Mouse (Mus musculus) urinary bladder, postnatal 14 days (tissue): ENCODE measurements around the gene Cnst.

ENCODE experiments used
- DNase-seq: peaks from one replicate; pipeline ENCODE4 v3.0.0; 2021; ENCODE audit warnings: low spot score

The Cnst gene

DNA sequence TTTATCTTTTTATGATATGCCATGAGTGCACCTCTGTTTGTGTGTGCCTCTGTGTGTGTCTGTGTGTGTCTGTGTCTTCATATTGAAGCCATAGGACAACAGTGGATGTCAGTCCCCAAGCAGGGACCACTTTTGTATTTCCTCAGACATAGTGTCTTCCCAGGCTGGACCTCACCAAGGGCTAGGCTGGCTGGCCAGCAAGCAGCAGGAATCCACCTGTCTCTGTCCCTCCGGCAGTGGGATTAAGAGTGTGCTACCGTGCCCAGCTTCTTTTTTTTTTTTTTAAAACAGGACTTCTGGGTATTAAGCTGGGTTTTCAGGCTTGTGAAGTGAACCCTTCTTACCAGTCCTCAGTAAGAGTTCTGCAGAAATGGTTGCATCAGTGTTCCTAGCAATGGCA lies 46.0 kb downstream of the Cnst start:
- DNase-seq: no peak

DNA sequence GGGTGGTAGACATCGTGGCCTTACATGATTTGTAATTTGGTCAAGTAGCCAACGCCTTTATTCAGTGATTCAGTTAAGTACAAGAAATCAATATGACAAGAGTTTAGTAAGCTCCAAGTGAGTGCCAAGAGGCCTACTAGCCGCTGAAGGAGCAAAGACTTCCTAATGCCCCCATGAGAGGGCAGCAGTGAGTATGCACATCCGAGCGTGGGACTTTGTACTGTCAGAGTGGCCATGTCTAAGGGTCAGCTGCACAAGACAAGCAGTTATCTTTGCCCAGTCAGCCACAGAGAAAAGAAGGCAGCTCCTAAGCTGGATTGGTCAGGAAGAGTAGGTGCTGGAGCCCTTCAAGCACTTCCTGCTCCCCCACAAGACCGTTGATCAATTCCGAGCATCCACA lies 46.8 kb downstream of the Cnst start:
- DNase-seq: no peak

DNA sequence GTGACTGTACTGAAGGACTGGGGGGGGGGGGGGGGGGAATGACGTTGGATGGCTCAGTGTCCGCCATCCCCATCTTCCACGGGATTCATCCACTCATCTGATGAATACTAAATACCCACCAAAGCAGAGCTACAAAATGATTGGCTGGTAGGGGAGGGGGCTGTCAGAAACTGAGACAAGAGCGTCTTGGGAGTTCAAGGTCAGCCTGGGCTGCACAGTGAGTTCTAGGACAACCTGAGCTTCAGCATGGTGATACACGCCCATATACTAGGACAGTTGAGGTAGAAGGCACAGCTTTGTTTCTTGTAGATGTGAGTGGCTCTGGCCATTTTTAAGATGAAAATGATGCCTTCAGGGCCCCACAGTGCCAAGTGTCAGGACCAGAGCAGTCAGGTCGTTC lies 52.2 kb downstream of the Cnst start:
- no peak for DNase-seq

DNA sequence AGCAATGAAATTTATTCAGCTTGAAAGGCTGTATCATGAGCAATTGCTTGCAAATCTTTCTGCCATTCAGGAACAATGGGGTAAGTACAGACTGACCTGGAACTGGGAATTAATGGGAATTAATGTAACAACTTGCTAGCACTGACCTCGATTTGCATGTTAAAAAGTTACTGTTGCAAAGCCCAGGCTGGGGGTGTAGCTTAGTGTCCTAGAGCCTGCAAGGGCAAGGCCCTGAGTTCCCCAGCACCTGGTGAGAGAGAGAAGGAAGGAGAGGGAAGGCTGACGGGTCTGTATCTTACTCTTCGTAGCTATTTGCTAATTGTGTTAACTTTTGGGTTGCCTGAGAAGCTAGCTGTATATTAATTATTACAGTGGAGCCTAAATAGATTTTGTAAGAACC lies 58.4 kb downstream of the Cnst start:
- DNase-seq: no peak

DNA sequence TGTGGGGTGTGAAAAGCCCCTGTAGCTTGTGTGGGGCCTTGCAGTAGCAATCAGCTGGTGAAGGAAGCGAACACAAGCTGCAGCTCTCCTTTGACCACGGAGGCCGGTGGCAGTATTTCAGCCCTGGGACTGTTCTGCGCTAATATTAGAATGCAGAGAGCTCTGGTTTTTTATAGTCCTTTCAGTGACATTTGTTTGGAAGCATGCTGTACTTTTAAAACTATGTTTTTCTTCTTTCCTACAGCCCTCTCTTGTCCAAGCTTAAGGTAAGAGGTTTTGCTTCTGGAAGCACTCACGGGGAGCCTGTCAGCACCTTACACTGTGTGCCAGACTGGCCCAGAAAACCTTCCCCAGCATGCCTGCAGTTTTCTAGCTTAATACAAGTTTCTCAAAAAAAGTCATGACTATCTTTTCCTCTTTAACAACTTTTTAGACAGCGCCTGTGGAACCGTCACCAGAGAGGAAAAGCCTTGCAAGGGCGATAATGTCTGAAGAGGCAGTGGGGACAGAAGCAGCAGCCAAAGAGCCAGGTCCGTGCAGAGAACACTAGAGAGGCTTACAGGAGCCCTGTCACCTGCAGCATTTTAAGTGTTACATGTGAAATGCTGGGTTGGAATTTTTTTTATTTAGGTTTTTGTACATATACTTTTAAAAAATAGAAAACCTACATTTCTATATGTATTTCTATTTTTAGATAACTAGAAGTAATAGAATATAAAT lies 60.0 kb downstream of the Cnst start:
- no peak for DNase-seq

DNA sequence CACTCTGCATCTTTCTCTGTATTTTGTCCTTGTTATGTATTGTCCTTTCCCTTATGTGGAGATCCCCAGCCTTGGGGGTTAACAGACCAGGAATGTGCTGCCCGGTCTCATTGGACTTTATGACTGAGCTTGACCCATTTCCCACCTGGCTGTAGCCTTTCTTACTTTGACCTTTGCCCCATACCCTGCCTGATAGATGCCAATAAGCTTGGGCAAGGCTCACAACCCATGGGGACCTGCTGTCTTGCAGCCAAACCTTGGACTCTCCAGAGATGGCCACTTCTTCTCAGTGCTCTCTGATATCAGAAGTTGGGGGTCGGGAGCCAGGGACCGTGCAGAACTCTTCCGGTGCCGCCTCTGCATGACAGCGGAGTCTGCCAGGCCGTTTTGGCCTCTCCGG lies 62.4 kb downstream of the Cnst start:
- no peak for DNase-seq

DNA sequence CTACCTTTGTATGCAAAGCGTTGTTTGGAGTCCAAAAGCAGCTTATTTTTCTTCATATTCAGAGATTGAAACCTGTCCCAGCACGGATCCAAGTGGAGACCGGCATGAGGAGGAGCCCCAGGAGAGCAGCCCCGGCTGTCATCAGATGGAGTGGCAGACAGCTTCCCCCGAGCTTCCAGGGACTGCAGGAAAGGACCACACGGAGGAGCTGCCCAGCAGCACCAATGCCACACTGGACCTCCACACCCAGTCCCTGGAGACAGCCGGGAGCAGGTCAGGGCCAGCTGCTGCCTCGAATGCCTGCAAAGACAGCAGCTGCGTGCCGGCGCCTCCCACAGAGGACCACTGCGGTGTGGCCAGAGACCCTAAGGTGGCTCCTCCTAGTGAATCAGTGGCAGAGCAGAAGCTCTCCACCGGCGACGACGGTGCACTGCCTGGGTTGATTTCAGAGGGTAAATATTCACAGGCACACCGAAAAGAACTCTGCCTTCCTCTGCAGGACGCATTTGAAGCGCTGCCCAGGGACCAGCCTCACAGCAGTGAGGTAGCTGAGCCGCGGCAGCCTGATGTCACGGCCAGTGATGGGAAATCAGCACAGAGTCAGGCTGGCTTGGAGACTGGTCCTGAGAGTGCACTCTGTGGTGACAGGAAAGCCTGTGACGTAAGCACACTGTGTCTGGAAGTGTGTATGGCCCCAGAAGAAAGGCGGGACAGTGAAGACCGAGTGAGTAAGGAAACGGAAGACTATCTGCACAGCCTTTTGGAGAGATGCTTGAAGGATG lies 63.7 kb downstream of the Cnst start:
- no peak for DNase-seq

DNA sequence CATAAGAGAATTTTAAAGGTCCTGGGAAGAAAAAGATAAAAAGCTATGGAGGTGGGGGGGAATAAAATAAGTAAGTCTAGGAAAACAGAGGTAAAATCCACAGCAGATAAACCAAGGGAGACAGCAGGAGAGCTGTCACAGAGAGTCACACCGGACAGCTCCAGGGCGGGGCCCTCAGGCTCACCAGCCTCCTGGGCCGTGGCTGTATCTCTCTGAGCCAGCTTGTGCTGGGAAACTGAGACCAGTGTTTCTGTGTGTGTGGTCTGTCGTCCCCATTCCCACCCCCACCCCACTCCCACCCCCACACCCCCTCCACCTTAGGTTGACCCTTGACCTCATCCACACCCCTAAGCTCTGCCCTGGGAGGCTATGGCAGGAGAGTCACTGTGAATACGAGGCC lies 65.0 kb downstream of the Cnst start:
- no peak for DNase-seq

DNA sequence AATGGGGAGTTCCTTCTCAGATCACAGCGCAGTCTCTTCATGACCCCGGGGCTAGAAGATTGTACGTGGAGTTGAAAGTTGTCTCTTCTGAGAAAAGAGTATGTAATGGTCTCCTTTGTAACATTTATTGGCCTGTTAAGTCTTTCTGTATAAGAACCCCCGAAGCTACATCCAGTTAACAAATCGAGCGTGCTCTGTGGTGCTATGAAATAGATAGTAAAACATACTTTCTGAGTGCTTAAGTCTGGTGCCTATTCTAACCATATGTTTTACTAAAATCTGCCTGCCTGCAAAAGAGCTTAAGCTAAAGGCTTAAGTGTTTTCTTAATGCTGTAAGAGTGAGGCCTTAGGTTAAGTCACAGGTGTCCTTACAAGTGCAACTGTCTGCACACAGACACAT lies 66.2 kb downstream of the Cnst start:
- DNase-seq: no peak

DNA sequence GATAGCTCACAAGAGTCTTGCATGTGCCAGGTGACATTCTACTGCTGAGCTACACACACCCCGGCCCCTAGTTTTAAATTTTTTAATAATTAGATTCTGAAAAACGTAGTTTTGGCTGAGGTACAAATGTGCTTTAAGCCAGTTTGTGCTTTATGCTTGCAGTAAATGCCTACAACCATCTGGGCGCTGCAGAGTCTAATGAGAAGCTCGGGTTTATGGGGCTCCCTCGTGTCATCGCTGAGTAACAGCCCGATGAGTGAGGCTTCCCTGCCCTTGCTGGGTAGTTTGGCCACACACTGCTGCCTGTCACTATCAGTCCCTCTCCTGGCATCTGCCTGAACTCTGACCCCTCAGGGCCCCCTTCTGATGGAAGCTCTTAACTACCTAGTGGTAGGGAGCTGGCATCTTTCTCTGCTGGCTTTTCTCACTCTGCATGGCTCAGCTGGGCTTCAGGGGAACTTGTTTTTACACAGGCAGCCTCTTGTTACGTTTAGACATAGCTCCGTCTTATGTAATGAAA lies 66.9 kb downstream of the Cnst start:
- no peak for DNase-seq

DNA sequence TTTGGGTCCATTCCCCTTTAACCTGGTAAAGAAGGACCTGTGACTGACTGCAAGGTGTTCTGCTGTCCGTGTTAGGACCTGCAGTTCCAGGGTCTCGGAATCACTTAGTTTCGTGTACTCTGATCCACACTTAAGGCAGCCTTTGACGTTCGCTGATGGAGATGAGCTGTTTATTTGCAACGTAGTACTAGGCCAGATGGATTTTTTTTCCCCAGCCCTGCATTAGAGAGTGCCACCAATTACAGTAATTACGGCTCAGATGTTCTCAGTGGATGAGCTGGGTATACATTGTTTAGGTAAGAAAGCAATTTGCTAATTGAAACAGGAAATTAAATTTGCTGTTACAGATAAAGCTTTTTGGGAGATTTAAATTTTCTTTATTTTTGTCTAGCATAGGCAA lies 71.3 kb downstream of the Cnst start:
- DNase-seq: no peak

DNA sequence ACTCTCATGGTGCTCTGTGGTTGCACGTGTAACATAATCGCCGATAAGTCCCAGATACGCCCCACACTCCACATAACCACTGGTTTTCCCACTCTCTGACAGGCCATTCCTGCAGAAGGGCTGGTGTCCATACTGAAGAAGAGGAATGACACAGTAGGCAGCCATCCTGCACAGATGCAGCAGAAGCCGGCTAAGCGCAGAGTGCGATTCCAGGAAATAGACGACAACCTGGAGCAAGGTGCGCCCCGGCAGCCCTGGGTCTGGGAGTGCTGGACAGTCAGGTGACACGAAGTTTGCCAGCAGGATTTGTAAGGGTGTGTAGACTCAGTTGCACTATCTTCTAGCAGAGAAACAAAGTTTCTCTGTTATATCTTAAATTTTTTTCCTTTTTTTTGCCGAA lies 76.5 kb downstream of the Cnst start:
- no peak for DNase-seq

DNA sequence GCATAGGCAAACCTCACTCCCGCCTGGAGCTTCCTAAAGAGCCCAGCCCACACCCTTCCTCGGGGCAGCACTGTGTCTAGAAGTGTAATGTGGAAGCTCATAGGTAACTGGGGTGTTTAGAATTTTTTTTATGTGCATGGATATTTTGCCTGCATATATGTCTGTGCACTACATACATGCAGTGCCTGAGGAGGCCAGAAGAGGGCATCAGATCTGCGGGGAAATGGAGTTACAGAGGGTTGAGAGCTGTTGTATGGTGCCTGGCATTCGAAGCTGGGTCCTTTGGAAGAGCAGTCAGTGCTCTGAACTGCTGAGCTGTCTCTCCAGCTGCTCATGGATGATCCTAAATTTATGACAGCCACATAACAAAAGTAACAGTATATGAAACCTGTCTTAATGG lies 77.5 kb downstream of the Cnst start:
- peak; percentile 37 for DNase-seq

DNA sequence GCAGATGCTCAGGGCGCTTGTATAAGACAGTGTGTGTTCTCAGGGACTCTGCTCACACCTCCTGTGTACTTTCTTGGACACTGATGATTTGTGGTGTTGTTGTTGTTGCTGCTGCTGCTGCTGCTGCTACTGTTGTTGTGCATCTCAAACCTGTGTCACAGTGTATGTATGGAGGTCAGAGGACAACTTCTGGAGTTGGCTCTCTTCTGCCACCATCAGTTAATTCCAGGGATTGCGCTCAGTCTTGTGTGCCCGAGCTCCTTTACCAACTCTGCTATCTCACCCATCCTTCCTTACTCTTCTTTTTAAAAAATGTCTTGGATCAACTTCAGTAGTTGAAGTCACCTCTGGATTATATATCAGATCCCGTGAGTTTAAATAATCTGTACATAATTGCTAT lies 78.2 kb downstream of the Cnst start:
- DNase-seq: peak; percentile 61

DNA sequence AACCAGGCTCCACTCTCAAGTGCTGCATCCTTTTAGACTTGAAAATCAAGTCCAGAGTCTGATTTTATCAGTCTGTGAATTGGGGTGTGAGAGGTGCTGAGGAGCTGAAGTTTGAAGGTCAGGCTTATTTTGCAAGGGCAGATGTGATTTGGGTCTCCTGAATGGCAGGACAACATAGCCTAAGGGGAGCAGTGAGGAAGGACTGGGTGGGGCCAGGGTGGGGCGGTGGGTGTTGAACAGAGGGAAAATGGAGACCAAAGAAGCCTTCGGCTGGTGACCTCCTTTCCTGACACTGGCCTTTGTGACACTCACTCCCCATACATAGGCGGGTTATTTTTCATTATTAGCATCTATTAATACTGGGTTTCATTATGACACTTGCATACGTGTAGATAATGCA lies 81.7 kb downstream of the Cnst start:
- DNase-seq: no peak

DNA sequence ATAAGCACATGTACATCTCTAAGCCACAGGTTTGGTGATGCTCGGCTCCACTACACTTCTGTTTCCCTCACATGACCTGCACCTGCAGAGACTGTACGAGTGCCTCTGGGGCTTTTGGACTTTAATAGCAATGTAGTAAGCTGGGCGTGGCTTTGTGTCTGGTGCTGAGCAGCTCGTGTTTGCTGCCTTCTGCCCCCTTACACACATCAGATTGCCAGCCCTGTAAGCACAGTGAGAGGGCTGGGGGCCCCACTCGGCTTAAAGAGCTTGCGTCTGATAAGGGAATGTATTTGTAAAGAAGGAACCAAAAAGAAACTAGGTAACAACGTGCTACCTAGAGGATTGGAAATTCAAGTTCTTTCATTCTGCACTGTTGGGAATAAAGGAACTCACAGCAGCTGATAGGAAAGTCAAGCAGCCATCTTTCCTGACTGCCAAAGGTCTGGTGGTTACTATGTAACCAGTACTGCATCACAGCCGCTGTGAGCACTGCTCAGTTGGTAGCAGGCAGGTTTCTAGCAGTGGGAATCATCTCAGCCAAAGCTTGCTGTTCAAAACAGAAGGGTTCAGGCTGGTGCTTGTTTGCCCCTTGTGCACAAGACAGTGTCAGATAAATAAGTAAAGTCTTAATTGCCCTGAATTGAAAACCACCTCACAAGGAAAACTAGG lies 82.4 kb downstream of the Cnst start:
- no peak for DNase-seq

DNA sequence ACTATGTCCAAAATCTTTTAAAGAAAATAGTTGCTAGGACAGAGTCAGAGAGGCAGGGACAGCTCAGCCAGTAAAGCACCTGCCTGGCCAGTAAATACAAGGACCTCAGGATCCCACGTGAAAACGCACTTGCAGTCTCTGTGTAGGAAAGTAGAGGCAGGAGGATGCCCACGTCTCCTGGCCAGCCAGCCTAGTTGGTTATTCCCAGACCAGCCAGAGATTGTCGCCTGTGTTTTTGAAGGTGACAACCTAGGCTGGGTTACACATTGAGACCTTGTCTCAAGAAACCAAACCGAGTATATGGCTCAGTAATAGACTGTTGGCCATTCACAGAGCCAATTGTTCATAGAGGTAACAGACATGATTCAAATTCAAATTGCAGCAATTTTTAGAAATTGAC lies 83.1 kb downstream of the Cnst start:
- DNase-seq: no peak

DNA sequence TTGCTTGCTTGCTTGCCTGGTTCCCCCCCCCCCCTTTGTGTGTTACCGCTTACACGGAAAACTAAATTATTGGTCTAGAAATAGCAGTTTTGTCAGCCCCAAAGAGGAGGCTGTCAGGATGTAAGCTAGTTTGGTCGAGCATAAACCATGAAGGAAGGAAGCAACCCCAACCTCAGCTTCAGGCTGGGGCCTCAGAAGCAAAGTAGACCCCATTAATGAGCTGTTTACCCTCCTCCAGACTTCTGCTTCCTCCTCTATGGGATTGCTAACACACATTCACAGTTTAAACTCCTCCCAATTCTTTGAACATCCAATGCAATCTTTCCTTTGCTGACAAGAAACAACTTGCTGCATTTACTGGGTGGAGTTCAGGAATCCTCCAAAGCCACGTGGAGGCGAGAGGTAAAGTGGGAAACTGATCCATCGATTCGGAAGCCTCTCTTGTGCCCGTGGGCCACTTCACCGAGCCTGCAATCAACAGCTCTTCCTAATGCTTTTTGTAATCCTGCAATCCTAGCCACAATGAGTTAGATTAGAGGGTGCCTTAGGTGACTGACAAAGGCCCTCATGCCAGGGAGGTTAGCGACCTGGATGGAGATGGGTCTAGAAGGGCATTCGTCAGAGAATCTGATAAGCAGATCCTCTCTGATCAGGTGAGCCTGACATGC lies 86.7 kb downstream of the Cnst start:
- no peak for DNase-seq

DNA sequence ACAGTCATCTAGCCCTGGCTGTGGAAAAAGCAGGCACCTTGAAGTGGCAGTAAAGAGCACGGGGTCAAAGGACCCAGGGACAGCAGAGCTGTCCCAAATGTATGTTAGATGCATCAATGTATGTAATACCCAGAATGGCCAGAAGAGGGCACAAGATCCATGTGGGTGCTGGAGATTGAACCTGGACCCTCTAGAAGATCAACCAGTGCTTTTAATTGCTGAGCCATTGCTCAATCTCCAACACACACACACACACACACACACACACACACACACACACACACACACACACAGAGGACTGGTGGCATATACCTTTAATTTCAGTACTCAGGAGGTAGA lies 87.2 kb downstream of the Cnst start:
- peak; percentile 14 for DNase-seq

DNA sequence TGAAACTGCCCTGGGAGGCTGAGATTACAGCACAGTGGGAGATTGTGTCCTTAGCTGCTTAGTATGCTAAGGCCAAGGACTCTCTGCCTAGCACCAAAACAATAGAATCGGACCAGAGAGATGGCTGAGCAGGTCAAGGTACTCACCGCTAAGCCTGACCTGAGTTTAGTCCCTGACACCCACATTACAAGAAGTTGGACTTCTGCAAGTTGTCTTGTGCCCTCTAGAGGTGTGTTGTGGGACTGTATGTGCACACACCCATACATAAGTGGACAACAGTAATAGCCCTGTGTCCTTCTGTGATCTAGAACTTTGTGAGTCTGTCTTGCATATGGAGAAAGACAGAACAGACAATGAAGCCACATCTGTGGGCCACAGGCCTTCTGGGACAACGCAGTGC lies 88.0 kb downstream of the Cnst start:
- no peak for DNase-seq

DNA sequence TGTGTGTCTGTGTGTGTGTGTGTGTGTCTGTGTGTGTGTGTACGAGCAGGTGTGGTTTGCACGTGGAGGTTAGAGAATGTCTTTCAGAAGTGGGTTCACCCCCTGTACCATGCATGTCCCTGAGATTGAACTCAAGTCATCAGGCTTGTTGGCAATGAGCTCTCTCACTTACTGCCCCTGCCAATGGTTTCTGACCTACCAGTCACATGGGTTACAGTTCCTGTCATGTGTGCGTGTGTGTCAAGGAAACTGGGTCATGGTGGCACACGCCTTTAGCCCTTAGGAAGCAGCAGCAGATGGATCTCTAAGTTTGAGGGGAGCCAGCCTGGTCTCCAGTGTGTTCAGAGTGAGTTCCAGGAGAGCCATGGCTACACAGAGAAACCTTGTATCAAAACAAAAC lies 96.6 kb downstream of the Cnst start:
- DNase-seq: no peak

DNA sequence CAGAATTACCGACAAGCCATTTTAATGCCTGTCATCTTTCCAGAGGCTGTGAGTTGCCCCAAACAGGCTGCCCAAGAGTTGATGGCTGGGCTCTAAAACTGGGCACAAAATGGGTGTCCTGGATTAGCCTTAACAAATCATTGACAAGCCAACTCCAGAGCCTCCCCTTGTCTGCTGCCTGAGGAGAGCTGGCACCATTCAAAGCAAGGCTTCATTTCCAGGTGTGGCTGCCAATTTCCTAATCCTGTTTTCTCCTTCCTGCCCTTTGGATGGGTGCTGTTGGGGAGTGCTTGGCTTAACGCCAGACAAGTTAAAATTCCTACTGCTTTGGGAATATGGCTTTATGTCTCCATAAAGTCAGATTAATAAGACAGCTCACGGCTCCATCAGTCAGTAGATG lies 98.0 kb downstream of the Cnst start:
- DNase-seq: no peak
